Mouse (Mus musculus) spleen, adult 2 months (tissue): ENCODE measurements around the gene Magel2. TPM values are rescaled to one million over a fixed set of nuclear protein-coding genes. Genes with fewer than 3 reads are reported as not detected.

Source experiments
- DNase-seq, 2 experiments: peaks; one replicate each; pipeline versions ENCODE4 v3.0.0 to v3.0.0-alpha.2; 2012 to 2021; ENCODE audit warnings: low spot score in 2 of 2, low read depth in 1 of 2
- H3K27ac ChIP-seq: fragments of 200-500 bp; 2 replicates; pipeline ENCODE4 v1.5.1; 2012; ENCODE audit warnings: low read length, inconsistent platforms; ENCODE audit not compliant: insufficient read depth
- H3K27me3 ChIP-seq: fragments of 200-500 bp; 2 replicates; pipeline ENCODE4 v1.6.1; 2012; ENCODE audit warnings: mild to moderate bottlenecking, moderate library complexity, low read length, inconsistent platforms; ENCODE audit not compliant: control insufficient read depth, insufficient read depth
- H3K36me3 ChIP-seq: fragments of 200-500 bp; 2 replicates; pipeline ENCODE4 v1.6.1; 2012; ENCODE audit warnings: mild to moderate bottlenecking, low read length, inconsistent platforms; ENCODE audit not compliant: control insufficient read depth, insufficient read depth
- H3K4me1 ChIP-seq: fragments of 200-500 bp; 2 replicates; pipeline ENCODE4 v1.6.1; 2011; ENCODE audit warnings: inconsistent platforms; ENCODE audit not compliant: control insufficient read depth, insufficient read depth, insufficient read length
- H3K4me3 ChIP-seq: fragments of 200-500 bp; 2 replicates; pipeline ENCODE4 v1.5.1; 2011; ENCODE audit warnings: mild to moderate bottlenecking, inconsistent platforms; ENCODE audit not compliant: insufficient read depth, insufficient read length; ENCODE audit errors: extremely low read depth
- CTCF ChIP-seq: fragments of 200-500 bp; IDR thresholded peaks from 2 replicates; pipeline ENCODE4 v1.5.1; 2011; ENCODE audit warnings: mild to moderate bottlenecking, inconsistent platforms; ENCODE audit not compliant: insufficient read depth, insufficient read length, insufficient replicate concordance; ENCODE audit errors: extremely low read depth
- POLR2A ChIP-seq: fragments of 200-500 bp; IDR thresholded peaks from 2 replicates; pipeline ENCODE4 v1.6.1; 2011; ENCODE audit warnings: low read depth, low read length, inconsistent platforms
- WGBS: fragments of 180-500 bp; shearing (Covaris S2); methylation state at CpG from one replicate; pipeline ENCODE4 v1.1.7; 2018; 5-methylcytosine and 5-hydroxymethylcytosine counted together
- polyA plus RNA-seq: library from polyadenylated mRNA; depleted of rRNA; stranded (reverse); fragments of >200 nt; gene quantifications from 2 replicates; pipeline ENCODE4 v1.2.3, GENCODE M21; 2012; rRNA removed

Magel2 gene
- not detected in 2 replicates for polyA plus RNA-seq

DNA sequence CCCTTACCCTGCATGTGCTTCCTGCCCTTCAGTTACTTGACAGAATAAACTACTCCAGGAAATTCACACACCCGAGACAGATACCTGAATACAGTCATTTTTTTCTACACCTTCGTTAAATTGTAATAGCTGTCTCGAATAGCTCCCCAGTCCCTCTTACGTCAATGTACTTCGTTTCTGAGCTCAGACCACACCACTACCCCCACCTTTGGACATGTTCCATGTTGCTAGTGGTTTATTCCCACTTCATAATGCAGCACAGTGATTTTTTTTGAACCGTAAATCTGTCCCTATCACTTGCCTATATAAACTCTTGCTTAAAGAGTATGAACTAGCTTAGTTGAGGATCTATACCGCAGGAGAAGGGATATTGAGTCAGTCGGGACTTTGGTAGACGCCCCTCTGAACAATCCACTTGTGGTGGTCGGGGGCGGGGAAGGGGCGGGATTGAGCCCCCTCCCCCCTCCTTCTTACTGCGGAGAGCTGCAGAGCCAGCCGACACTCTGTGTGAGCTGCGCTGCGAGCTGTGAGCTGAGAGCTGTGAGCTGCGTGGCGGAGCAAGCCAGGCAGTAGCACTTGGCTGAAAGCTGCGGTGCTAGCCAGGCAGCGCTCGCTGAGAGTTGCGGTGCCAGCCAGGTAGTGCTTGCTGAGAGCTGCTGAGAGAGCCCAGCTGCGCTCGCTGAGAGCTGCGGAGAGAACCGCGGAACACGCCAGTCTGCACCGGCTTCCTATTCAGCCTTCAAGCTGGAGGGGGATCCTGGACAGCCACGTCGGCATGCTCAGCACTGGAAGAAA is at the start of gene Magel2:
Gene Magel2, plus strand, starts transcription at position 501 of the 795 bp plus-strand sequence.
- Histone ChIP-seq H3K4me3 (no peak within 1 kb of the TSS), H3K36me3 (no peaks in the 10 kb centered on the region), H3K4me1 (no peaks in the 10 kb centered on the region), H3K27me3 (no peaks in the 10 kb centered on the region), H3K27ac (no peak within 1 kb of the TSS)
- TF ChIP-seq CTCF (no peak), POLR2A (no peak)
- no peak for DNase-seq
- 31% methylated on average over 31 of the region's 31 CpGs for WGBS

DNA sequence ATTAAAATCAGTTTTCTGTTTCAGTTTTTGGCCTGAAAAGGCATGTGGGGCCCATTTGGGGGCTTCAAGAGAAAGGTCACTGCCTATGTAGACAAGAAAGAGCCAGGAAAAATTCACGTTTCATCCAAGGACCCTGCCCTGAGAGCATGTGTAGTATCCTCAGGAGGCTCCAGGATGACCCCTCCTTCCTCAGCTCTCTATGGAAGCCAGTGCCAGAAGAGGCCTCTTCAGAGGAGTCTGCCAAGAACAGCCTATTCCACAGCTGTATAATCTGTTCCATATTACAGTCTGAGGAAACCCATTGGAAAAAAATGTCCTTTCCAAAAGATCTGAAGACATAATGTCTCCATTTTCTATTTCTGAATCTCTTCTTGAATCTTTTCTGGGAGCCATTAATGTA is 31.4 kb upstream of the Magel2 start:
- TF ChIP-seq POLR2A (no peak), CTCF (no peak)
- Histone ChIP-seq H3K4me3 (no peak overlapping the region), H3K27ac (no peak overlapping the region), H3K27me3 (no peaks in the 10 kb centered on the region), H3K4me1 (no peaks in the 10 kb centered on the region), H3K36me3 (no peaks in the 10 kb centered on the region)
- DNase-seq: no peak
- WGBS: 8% methylated on average over 1 of the region's 1 CpGs

DNA sequence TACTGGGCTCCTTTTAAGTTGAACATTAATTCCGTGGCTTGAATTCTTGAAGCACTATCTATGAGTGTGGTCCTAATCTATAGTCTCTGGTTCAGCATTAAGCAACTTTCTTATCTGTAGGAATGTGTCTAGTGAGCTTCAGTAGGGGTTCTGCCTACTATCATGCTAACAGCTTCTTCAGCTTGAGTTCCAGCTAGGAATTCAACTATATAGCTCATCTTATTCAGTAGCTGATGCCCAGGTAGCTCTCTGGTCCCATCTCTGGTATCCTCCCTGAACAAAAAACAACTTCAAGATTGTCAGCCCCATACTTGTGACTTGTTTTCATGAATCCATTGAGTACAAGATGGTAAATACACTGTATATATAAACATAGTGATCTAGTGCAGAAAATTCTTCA is 30.5 kb upstream of the Magel2 start, which contains the start of gene Ndn:
Gene Ndn, plus strand, starts transcription at position 301 of the 400 bp plus-strand sequence.
- WGBS: 67% methylated on average over 1 of the region's 1 CpGs
- Histone ChIP-seq H3K27ac (no peak within 1 kb of the TSS), H3K27me3 (no peaks in the 10 kb centered on the region), H3K4me1 (no peaks in the 10 kb centered on the region), H3K36me3 (no peaks in the 10 kb centered on the region), H3K4me3 (no peak within 1 kb of the TSS)
- no peak for TF ChIP-seq CTCF
- TF ChIP-seq POLR2A: no peak
- DNase-seq: no peak

DNA sequence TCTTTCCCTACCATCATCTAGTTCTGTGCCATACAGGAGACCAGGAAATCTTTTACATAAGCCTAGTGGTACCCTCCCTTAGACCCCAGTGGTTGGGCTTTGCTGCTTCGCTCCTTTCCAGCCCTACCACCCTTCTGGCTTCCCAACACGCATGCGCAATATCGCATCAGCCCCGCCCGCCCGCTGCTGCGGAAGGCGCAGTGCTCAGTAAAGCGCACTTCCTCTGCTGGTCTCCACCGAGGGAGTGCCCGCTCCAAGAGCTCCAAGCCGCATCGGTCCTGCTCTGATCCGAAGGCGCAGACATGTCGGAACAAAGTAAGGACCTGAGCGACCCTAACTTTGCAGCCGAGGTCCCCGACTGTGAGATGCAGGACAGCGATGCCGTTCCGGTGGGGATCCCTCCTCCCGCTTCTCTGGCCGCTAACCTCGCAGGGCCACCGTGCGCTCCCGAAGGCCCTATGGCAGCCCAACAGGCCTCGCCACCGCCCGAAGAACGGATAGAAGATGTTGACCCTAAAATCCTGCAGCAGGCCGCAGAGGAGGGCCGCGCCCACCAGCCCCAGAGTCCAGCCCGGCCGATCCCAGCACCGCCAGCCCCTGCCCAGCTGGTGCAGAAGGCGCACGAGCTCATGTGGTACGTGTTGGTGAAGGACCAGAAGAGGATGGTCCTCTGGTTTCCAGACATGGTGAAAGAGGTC is 28.6 kb upstream of the Magel2 start:
- DNase-seq: no peak
- Histone ChIP-seq H3K4me3 (no peak overlapping the region), H3K27me3 (no peaks in the 10 kb centered on the region), H3K4me1 (no peaks in the 10 kb centered on the region), H3K27ac (no peak overlapping the region), H3K36me3 (no peaks in the 10 kb centered on the region)
- TF ChIP-seq POLR2A (no peak), CTCF (no peak)
- 21% methylated on average over 42 of the region's 42 CpGs for WGBS

DNA sequence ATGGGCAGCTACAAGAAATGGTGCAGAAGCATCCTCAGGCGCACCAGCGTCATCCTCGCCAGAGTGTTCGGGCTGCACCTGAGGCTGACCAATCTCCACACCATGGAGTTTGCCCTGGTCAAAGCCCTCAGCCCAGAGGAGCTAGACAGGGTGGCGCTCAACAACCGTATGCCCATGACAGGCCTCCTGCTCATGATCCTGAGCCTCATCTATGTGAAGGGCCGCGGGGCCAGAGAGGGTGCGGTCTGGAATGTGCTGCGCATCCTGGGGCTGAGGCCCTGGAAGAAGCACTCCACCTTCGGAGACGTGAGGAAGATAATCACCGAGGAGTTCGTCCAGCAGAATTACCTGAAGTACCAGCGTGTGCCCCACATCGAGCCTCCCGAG is 28.0 kb upstream of the Magel2 start:
- no peaks in the 10 kb centered on the region for H3K27me3 ChIP-seq
- H3K4me3 ChIP-seq: no peak overlapping the region
- WGBS: 56% methylated on average over 17 of the region's 17 CpGs
- no peak for DNase-seq
- no peak for TF ChIP-seq CTCF
- TF ChIP-seq POLR2A: no peak
- no peak overlapping the region for H3K27ac ChIP-seq
- no peaks in the 10 kb centered on the region for H3K36me3 ChIP-seq
- no peaks in the 10 kb centered on the region for H3K4me1 ChIP-seq

DNA sequence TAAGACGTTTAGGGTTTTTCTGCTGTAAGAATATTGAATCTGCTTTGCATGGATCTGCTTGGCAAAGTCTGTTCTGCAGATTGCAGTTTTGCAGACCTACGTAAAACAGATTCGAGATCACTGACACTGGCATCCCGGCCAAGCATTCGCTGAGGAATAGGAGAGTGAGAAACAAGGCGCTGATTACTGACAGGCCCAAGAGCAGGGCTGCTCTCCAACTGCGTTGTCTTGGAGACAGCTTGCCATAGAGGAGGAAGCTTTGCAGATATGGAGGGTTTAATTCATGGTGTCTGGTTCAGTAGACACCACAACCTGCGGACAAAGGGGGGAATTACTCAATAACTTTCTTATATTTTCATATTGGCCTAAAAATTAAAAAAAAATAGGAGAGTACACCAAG is 25.5 kb upstream of the Magel2 start:
- TF ChIP-seq POLR2A (no peak), CTCF (no peak)
- Histone ChIP-seq H3K27ac (no peak overlapping the region), H3K27me3 (no peaks in the 10 kb centered on the region), H3K4me3 (no peak overlapping the region), H3K36me3 (no peaks in the 10 kb centered on the region), H3K4me1 (no peaks in the 10 kb centered on the region)
- WGBS: 63% methylated on average over 8 of the region's 8 CpGs
- no peak for DNase-seq
